8 mouse cellular contexts compared by ENCODE assay signal in genomic region chr9:52167863-52168685, GRCm38 (mm10). TPM values are rescaled to one million over a fixed set of nuclear protein-coding genes. Genes with fewer than 3 reads are reported as not detected.
A peak's percentile ranks its signal among the peaks of the same experiment; 100 is the strongest.
DNase-seq lines count a peak whose midpoint lies in the region; ATAC-seq and TF ChIP-seq lines count a peak whose summit lies in the region.

Gene Zc3h12c (minus strand): TSS chr9:52168572.

- TF ChIP-seq POLR2A in thymus, adult 2 months (IDR thresholded peaks at IDR 0.05; ENCODE audit: control insufficient read depth, extremely low read depth, insufficient read depth, low read length, poor library complexity): no peak

- peak; percentile 64 for ATAC-seq in cerebellum, adult (ENCODE audit: insufficient number of reproducible peaks, low FRiP score, low TSS enrichment)
- peak; percentile 75 for ATAC-seq in forebrain, embryonic 13.5 days
- ATAC-seq in neutrophil, adult 5-6 weeks (ENCODE audit: extremely low read depth, insufficient number of reproducible peaks, low FRiP score, poor library complexity, severe bottlenecking): 0 out of 2 replicates have a peak, but pooled peaks have one; percentile 5

- no peaks in the 10 kb centered on the region; a peak in 1 of 4 replicates for H3K4me1 ChIP-seq in ES-E14 (ENCODE audit: control insufficient read depth in 2 of 2, insufficient read depth in 2 of 2, low read length in 2 of 2, poor library complexity in 1 of 2)
- H3K4me1 ChIP-seq in forebrain, embryonic 13.5 days: peaks cover 43% of the 10 kb centered on the region
- H3K4me1 ChIP-seq in thymus, adult 2 months (replicated peaks; ENCODE audit: control insufficient read depth, insufficient read depth, low read length): peaks cover 9% of the 10 kb centered on the region

- whole genome bisulfite sequencing in forebrain, embryonic 13.5 days: under 1% methylated on average over 75 of the region's 100 CpGs
- WGBS in thymus, adult 2 months: 1% methylated on average over 98 of the region's 100 CpGs

- in situ Hi-C loops in ES-E14 (cut with MboI; ENCODE audit: low sequenced_read_pairs in 2 of 2, unreplicated experiment in 2 of 2): loop anchor here in 1 of 2 experiments (10.0 kb wide), 1 partner anchor 117 kb away; no protein-coding TSS in a partner anchor

- H3K4me3 ChIP-seq in ES-E14 (ENCODE audit: insufficient read depth in 1 of 2, low read depth in 1 of 2, low read length in 2 of 2, poor library complexity in 1 of 2, severe bottlenecking in 1 of 2): peak within 1 kb of the TSS; percentile 88 to 95
- H3K4me3 ChIP-seq in forebrain, embryonic 13.5 days: peak within 1 kb of the TSS; percentile 94
- peak within 1 kb of the TSS; percentile 61 for H3K4me3 ChIP-seq in thymus, adult 2 months (ENCODE audit: control insufficient read depth, insufficient read depth, low read length)

- H3K27me3 ChIP-seq in forebrain, embryonic 13.5 days: 0 out of 2 replicates have a peak, but pooled peaks cover 7% of the 10 kb centered on the region
- H3K27me3 ChIP-seq in thymus, adult 2 months (ENCODE audit: control insufficient read depth, insufficient read depth, low read length): no peaks in the 10 kb centered on the region; the same call in 1 of the 2 replicates

- peak within 1 kb of the TSS; percentile 73 for H3K4me2 ChIP-seq in forebrain, embryonic 13.5 days

- no peak within 1 kb of the TSS for H3K27ac ChIP-seq in ES-E14 (ENCODE audit: insufficient read depth, low read depth, low read length, poor library complexity, severe bottlenecking)
- peak within 1 kb of the TSS; percentile 97 for H3K27ac ChIP-seq in forebrain, embryonic 13.5 days
- H3K27ac ChIP-seq in thymus, adult 2 months (ENCODE audit: control insufficient read depth, insufficient read depth, low read length): no peak within 1 kb of the TSS

- no peaks in the 10 kb centered on the region for H3K9me3 ChIP-seq in ES-E14 (ENCODE audit: control insufficient read depth, insufficient read depth, low read depth, low read length)
- H3K9me3 ChIP-seq in forebrain, embryonic 13.5 days (replicated peaks): no peaks in the 10 kb centered on the region

- no peaks in the 10 kb centered on the region for H3K36me3 ChIP-seq in ES-E14 (ENCODE audit: control insufficient read depth, insufficient read depth, low read length, poor library complexity, severe bottlenecking)
- no peaks in the 10 kb centered on the region for H3K36me3 ChIP-seq in forebrain, embryonic 13.5 days (ENCODE audit: poor library complexity, severe bottlenecking)
- H3K36me3 ChIP-seq in thymus, adult 2 months (ENCODE audit: control insufficient read depth, insufficient read depth, low read length): no peaks in the 10 kb centered on the region

- peak; percentile 21 for DNase-seq in ES-E14 (ENCODE audit: low read depth, low spot score)
- peak; percentile 77 to 83 for DNase-seq in heart, postnatal 10 days
- peak; percentile 65 to 75 for DNase-seq in kidney, postnatal 36 days
- DNase-seq in lung, adult 18-20 months: peak; percentile 54
- peak; percentile 40 for DNase-seq in thymus, adult 2 months

- TF ChIP-seq CTCF in thymus, adult 2 months (IDR thresholded peaks at IDR 0.05; ENCODE audit: borderline replicate concordance, control insufficient read depth, extremely low read depth, insufficient read depth, low read length, poor library complexity): no peak

- intact Hi-C loops in heart, postnatal 10 days (cut with DNase I): loop anchor here (2.0 to 10.0 kb wide), 5 partner anchors 17 to 176 kb away; partner anchors contain the start of gene Rdx

- H3K9ac ChIP-seq in ES-E14 (ENCODE audit: insufficient read depth, low read depth, low read length, poor library complexity, severe bottlenecking): peak within 1 kb of the TSS; percentile 96
- peak within 1 kb of the TSS; percentile 100 for H3K9ac ChIP-seq in forebrain, embryonic 13.5 days

TF ChIP-seq in ES-E14, 5 proteins besides CTCF, POLR2A, EP300 and RAD21:
- no peak for TF ChIP-seq CHD2 (IDR thresholded peaks at IDR 0.05; ENCODE audit: low read depth, low read length)
- no peak for TF ChIP-seq HCFC1 (IDR thresholded peaks at IDR 0.05; ENCODE audit: borderline replicate concordance, insufficient read depth, low read length)
- TF ChIP-seq ZC3H11A (IDR thresholded peaks at IDR 0.05; ENCODE audit: borderline replicate concordance, low read depth, low read length): no peak
- no peak for TF ChIP-seq ZNF384 (IDR thresholded peaks at IDR 0.05; ENCODE audit: low read depth, low read length)
- TF ChIP-seq MAFK (IDR thresholded peaks at IDR 0.05; ENCODE audit: insufficient read depth, low read depth, low read length): no peak

RNA-seq across cellular contexts. Expression of gene Zc3h12c, which starts in this region (rescaled TPM):
- 2.1 and 3.0 TPM in 2 replicates for total RNA-seq in ES-E14 (2012; rRNA removed)
- 10.0 and 10.4 TPM in 2 replicates for polyA plus RNA-seq in forebrain, embryonic 13.5 days (2015; fragmentation: Nextera tagmentation; extraction: Ambion mirVana)
- total RNA-seq in heart, postnatal 10 days (2021): 10 to 100 TPM; 11.9 to 14.1 TPM
- 0.93 and 1.1 TPM in 2 replicates for total RNA-seq in neutrophil, adult 5-6 weeks (2017)
- polyA plus RNA-seq in thymus, adult 2 months (2012; rRNA removed): 1.5 and 1.7 TPM in 2 replicates

Comparison
In these comparisons a context has a peak if more than half of its experiments do, and no peak if none do; other contexts are left out.
1. DNase-seq: peak in every context shown above with its lines; median percentile 80 in heart, postnatal 10 days; 70 in kidney, postnatal 36 days; 54 in lung, adult 18-20 months; 40 in thymus, adult 2 months; 21 in ES-E14.
2. ATAC-seq: peak in every context shown above with its lines; median percentile 75 in forebrain, embryonic 13.5 days; 64 in cerebellum, adult; 5 in neutrophil, adult 5-6 weeks.